Mouse (Mus musculus): Measurements from ENCODE around the gene Nemp1.

- TF ChIP-seq CTCF (IDR thresholded peaks at IDR 0.05; ENCODE audit: control insufficient read depth, insufficient read depth, low read length) (no peak), POLR2A (IDR thresholded peaks at IDR 0.05; ENCODE audit: borderline replicate concordance, control insufficient read depth, low read depth, low read length) (no peak)
Measured at GRCm38 (mm10) chr10:127665366-127666181, 1.1 kb upstream of the Nemp1 start.

Data from bone marrow, adult 2 months (tissue).